Mouse (Mus musculus): ENCODE data around the gene Csrp3.

Csrp3 gene

DNA sequence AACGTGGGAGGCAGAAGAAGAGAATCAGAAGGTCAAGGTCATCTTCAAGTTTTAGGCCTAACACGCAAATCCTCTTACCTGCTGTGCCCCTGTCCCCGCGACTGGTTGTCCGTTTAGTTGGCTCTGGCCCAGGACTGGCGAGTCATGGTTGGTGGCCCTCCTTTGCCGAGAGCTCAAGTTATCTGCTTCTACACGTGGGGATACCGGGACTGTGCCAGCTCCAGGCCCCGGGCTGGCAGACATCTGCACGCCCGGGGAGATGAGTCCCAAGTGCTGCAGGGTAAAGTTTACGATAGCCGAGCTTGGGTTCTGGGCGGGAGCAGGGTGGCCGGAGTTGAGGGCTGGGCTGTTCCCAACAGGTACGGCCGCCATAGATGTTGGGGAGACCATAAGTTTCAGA is 19.7 kb upstream of the Csrp3 start:
- no peak for DNase-seq (ENCODE audit: low read depth)

DNA sequence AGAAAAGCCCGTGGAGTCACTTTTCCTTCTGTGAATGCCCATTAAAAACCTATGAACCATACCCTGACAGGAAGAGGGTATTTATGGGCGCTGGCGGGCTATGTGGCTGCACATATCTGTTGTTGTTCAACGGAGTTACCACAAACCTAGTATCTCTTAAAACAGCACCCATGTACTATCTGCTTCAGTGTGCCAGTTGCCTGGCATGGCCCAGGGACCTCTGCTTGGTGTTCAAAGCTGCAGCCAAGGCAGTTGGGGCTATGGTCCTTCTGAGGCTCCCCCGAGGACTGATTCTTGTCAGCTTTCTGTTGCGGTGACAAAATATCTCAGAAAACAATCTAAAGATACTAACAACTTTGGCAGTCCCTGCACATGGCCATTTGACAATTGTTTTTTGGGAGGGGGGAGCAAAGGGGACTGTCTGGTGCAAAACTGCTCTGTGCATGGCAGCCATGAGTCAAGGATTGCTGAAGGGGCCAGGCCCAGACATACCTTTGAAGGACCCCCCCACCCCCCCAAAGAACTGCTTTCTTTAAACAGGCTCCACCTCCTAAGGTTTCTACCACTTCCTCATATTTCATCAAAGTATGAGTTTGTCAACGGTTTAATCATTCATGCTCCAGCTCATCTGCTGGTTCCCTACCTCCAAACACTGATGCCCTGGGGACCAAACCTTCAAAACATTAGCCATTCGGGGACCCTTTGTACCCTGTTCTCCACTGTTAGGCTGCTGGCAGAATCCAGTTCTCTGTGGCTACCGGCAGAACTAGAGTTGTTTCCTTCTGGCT is 17.0 kb upstream of the Csrp3 start:
- no peak for DNase-seq (ENCODE audit: low read depth)

DNA sequence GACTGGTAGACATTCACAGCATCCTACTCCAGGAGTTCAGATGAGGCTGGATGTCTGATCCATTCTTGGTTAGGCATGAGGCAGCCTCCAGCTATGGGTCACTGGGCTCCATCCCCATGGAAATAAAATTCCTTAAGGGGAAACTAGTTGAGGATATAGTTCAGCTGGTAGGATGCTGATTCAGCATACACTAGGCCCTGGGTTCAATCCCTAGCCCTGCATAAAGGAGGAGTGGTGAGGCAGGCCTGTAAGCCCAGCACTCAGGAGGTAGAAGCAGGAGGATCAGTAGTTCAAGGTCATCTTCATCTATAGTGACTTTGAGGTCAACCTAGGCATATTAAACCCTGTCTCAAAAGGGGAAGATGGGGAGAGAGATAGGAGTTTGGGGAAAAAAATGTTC is 16.4 kb upstream of the Csrp3 start:
- no peak for DNase-seq (ENCODE audit: low read depth)

DNA sequence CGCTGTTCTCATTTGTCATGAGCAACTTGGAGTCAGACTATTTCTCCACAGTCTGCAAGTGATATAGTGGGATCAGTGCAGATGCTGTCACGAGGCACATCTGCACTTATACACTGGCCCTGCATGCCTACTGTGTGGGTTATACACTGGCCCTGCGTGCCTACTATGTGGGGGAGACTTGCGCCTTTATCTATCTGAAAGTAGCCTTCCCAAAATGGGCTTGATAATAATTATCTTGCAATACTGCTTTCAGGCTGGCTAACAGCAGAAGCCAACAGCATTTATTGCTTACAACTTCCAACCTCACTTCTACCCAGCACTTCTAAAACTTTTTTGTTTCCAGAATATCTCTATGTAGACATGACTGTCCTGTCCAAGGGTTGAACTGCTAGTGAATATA is 14.0 kb upstream of the Csrp3 start:
- no peak for DNase-seq (ENCODE audit: low read depth)

DNA sequence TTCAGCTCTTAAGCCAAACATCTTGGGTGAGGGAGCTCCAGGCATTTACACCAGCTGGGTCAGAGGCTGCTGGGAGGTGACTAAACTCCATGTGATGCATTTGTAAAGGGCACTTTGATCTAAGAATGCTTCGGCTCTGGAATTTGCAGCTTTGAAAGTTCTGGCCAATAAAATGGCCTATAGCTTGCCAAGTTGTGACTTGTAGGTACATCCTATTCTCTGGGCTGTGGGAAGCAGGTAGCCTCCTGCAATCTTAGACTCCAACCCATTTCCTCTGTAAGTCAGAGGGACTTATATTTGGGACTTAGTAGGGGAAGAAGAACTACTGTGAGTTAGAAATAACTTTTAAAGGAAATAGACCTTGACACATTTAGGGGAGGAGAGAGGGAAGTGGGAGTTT is 13.1 kb upstream of the Csrp3 start:
- no peak for DNase-seq (ENCODE audit: low read depth)

DNA sequence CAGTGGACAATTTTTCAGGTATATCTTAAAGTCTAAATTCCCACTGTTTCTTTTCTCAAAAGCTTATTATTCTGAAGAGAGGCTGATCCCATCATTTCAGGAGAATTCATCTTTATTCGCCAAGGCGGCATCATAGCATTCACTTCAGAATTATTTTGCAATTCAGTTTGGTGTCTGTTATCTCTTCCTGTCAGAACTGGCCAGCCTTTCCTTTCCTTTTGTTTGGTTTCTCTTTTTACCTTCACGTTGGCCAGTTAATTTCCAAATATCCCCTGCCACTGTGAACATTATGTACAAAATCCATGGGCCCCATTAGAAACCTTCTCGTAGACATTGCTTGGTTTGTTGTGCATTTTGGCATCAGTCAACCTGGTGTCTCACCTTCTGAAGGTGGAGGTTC is 11.5 kb upstream of the Csrp3 start:
- no peak for DNase-seq (ENCODE audit: low read depth)

DNA sequence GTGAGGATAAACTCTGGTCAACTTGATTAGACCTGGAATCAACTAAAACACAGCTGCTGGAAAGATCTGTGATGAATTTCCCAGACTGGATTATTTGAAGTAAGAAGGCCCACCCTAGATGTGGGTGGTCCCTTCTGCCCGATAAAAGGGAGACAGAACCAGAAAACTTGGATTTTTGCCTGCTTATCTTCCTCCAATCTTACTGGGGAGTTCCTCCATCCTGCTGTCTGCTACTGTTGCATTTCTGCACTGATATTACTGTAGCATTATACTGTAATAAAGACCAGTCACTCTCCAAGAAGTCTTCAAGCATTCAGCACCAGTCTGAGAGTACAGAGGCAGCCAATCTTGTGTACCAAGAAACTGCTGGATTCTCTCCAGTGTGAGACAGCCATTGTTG is 10.4 kb upstream of the Csrp3 start:
- DNase-seq (ENCODE audit: low read depth) = no peak

DNA sequence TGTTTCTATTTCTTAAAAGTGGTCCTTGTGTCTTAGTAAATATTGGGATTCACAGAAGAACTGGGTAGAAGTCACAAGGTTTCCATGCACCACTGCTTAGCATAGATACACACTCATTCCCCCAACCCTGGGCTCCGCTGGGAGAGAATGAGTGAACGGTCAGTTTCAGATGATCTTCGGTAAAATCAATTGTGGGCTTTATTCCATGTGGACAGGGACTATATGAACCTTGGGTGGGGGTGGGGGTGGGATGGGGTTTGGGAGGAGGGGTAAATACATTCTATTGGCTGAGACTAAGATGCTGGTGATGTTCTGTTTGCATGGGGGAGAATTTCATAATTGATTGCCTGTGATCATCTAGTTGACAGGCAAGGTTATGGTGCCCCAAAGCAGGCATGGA is 7.6 kb upstream of the Csrp3 start:
- DNase-seq (ENCODE audit: low read depth) = no peak

DNA sequence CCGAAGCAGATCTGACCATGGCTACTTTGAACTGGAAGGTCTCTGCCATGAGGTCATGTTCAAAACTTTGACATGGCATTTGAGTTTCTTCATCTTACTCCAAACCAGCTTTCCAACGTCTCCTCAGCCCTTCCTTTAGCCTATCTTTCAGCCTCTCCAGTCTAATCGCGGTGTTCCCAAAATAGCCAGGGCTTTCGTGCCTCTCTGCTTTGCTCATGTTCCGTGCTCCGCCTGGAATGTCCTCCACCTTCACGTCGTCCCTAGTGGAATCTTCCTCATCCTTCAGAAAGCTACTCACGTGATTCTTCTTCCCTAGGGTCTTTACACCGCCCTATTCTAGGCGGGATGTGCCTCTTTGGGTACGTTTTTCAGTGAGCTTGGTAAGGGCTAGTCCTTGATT is 5.7 kb upstream of the Csrp3 start:
- no peak for DNase-seq (ENCODE audit: low read depth)

DNA sequence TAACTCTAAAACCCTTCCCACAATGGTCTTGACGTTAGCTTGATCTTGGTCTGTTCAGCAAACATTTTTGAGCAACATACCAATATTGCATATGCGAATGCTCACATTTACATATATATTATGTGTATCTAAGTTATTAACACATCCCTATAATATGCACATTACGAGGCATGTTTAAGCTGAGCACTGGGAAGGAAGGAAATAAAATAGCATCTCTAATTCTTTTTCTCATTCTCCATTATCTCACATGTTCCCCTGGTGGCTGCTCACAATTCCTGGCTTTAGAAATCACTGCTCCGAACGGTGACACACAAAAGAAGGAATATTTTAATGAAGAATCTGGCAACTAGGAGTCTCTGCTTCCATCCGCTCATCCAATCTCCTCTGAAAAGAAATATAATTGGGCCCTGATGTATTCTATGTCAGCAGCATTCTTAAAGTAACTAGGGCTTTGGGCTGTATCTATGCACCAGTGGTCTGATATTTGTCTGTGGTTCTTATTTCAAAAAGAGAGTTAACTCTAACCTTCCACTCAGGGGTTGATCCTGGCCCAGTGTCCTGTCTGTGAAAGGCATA is 3.8 kb upstream of the Csrp3 start:
- DNase-seq (ENCODE audit: low read depth) = no peak

DNA sequence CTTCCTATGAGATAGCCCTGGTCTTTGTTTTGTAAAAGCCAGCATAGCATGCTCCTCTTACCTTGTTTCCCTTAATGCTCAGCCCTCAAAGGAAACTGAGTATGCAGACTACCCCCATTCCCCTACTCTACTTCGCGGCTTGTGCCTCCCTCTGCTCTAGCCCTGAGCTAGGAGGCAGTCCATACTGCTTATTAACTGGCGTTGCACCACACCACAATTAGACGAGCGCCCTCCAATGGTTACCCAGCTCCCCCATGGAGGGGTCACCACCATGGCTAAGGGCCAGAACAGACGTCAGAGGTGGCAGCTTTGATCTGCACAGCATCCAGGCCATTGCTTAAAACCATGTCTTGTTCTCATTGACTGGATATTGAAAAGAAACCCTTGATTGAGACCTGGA is 1.1 kb downstream of the Csrp3 start:
- DNase-seq (ENCODE audit: low read depth) = no peak

DNA sequence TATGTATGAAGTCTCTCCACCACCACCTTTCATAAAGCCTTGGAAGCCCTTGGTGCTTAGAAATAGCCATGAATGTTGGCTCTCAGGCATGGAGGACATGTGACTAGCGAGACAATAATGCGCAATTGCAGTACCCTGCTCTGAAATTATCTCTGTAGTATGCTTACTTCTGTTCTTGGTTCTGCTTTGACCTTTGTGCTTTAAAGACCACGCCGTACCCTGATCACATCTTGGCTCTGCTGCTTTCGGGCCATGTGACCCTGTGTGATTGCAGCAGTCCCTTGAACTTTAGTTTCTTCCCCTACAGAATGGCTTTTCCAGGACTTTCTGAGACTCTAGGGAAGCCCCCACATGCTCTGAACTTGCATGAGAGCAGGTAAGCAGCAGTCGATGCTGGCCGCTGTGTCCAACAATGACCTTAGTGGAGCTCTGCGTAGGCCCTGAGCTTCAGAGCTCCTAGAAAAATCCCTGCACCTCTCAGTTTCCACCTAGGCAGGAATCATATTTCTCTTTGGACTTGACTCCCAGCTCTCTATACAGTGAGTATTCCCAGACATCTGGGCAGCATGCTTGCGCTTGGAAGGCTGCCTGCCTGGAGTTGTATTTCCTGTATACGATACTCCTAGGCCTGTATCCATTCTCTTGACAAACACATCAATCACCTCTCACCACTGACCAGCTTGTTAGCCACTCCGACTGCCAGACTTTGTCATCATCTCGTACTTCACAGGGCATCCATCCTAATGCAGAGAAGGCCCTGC is 2.4 kb downstream of the Csrp3 start:
- DNase-seq (ENCODE audit: low read depth) = peak; percentile 10

DNA sequence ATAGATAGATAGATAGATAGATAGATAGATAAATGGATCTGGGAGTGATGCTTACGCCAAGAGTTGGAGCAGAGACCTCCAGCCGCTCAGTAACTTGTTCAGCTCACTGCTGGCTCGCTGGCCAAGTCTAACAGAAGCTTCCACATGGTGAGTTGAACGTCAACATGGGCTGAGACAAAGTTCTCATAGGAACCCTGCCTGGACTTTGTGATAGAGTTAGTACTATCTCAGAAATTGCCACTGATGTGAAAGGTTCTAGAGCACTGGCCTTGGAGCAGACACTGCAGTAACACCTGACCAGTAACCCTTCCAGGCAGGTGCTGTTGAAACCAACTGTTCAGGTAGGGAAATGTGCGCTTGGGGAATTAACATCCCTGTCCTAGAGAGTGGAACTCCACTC is 4.3 kb downstream of the Csrp3 start:
- DNase-seq (ENCODE audit: low read depth) = no peak

DNA sequence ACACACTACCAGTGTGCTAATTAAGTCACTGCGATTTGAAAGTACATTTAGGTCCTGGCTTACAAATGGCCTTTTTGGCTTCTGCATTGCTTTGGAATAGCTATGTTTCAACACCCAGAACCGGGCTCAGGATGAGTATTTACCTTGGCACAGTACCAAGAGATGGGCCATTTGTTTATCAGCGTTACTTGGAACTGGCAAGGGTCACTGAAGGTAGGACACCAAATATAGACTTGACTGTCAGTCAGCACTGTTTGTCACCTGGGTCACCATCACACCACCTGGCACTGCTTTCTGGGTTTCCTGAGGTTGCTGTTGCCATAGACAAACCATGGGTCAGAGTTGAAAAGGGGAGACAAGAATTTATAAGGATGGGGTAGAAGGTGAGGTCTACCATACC is 5.5 kb downstream of the Csrp3 start:
- no peak for DNase-seq (ENCODE audit: low read depth)

DNA sequence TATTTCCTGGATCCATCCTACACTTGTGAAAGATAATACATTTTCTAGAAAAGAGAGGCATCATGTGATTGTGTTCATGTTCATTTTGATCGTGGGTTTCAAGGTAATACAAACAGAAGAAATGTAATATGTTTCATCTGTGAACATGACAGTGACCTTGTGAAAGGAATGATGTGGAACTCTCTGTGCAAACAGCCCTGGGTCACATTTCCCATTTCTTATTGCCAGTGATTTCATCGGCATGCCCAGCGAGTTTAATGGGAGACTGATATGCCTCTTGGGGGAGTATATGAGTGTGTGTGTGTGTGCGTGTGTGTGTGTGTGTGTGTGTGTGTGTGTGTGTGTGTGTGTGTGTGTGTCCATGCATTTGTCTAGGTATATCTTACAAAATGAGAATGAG is 6.3 kb downstream of the Csrp3 start:
- no peak for DNase-seq (ENCODE audit: low read depth)

DNA sequence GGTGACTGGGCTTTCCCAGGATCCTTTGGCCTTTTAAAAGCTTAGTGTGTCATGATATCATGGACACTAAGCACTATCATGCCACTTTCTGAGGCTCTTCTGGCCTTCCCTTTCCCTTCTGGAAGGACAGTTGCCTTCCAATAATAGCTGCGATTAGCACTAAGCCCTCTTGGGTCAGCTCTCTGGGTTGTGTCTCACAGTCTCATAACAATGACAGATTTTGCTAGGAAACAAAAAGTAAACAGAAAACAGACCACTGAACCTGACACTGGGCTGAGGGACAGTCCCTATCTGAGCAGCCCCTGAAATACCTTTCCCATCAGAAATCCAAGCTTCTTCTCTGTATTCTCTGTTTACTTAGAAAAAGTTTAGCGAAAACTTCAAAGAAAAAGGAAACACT is 7.3 kb downstream of the Csrp3 start:
- no peak for DNase-seq (ENCODE audit: low read depth)

DNA sequence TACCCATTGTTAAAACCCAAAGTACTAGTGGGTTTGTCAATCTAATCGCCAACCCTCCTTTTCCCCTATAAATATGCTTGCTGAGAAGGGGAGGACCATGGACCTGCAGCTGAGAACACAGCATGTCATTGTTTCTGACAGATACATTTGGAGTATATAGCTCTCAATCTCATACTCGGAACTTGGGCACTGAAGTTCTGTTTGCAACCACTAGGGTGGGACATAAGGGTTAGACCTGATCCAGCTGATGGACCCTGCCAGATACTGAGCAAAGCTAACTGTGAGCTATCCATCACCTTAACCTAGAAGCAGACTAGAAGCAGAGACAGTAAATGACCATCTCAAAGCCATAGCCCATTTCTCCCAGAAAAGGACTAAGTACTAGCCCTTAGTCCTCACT is 9.4 kb downstream of the Csrp3 start:
- no peak for DNase-seq (ENCODE audit: low read depth)

DNA sequence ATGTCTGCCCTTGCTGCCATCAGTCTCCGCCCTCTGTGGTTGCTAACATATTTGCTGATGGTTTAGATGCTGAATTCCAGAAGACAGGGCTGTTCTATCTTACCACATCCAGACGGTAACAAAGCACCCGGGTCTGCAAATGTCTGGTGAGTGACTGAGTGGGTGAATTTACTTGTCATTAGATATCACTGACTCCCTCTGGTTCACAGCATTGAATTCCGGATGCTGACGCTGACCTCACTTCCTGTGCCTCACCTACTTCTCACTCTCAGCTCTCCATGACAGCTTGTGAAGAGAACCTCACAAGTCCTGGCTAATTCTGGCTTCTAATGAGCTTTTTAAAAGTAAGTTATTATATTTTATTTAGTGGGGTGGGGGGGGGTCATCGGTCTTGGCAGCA is 10.9 kb downstream of the Csrp3 start:
- no peak for DNase-seq (ENCODE audit: low read depth)

DNA sequence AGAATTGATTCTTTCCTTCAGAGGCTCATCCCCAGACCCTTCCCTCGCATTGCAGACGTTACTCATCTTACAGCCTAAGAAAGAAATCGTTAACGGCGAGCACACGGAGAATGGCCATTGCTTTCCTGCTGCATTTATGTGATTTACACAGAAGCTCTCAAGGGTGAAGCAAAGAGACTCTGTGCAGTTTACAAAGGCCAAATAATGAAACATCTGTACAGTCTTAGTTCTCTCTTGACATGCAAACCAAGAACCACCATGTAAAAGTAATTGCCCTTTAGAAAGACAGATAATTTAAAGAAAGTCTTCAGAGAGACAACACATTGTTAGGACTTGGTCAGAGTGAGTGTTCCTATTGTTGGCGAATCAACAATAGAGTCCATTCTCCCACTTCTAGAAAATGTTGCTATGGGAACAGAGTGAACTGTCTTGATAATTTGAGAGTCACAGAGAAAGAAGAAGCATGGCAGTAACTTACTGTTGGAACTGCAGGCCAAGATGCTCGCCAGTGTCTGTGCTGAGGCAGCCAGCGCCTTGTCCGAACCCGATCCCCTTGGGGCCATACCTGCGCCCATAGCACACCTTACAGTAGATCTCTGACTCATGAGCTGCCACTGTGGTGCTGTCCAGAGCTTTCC is 12.7 kb downstream of the Csrp3 start:
- no peak for DNase-seq (ENCODE audit: low read depth)

DNA sequence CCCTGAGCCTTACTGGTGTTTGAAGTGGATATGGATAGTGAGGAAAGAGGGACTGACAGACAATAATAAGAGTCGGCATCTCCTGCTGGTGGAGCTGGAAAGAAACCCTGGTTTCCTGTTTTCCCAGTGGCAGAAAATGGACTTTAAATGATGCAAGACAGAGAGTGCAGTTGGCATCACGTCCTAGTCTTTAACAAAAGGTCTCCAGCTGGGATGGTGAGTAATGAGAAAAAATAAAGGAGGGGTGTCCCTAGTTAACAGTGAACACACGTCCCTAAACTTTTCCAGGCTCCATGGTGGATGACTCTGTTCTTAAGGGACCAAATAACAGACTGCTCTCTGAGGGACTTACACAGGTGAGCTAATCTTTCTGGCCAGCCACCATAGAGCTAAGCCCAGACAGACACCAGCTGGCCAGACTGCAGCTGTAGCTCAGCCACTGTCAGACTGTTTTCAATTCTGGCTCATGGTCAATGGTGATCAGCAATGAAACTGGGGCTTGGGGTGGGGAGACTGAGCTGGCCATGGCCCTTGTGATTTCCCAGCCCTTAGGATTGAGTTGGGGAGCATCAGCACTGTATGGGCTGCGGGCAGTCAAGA is 13.4 kb downstream of the Csrp3 start:
- DNase-seq (ENCODE audit: low read depth) = peak; percentile 10

DNA sequence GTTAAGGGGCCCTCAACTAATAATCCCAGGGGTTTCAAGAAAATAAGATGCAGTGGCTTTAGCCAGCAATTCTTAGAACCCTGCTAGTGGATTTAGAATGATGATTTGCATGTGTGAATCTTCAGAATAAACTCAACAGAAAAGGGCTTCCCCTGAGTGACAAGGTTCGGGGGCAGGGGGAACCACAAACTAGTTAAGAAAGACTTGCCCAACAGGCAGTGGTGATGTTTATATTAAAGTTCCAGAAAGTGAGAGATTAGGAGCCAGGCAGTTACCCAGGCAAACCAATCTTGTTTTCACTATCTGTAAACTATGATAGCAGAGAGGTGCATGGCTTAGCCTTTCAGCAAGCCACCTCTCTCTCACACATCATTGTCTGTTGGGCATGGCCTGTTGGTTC is 15.1 kb downstream of the Csrp3 start:
- DNase-seq (ENCODE audit: low read depth) = no peak

DNA sequence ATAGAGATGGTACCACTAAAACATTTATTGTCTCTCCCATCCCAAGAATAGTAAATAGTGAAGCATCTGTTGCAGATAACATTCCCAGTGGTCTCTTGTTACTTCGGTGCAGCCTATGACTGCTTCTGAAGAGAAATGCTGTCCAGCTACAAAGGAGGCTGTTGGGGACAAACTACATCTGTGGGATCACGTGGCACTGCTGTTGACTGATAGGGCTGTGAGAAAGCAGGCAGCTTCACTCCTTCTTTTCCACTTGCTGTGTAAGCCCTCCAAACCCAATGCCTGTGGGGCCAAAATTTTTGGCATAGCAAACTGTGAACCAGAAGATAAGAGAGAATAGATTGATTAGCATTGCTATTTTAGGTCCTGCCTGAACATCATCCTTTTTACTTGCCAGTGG is 17.4 kb downstream of the Csrp3 start:
- DNase-seq (ENCODE audit: low read depth) = no peak

Data from fibroblast of lung, adult 2 months (primary cell).